Mouse (Mus musculus) embryonic fibroblast, embryonic 13.5 days (primary cell): ENCODE measurements at regions not wholly inside any gene's neighbourhood (a gene's known extent, or its start where the extent isn't known, plus 50 kb on each side); places are given as distances from the start of the nearest gene placed in this dataset.
A peak's percentile ranks its signal among the peaks of the same experiment; 100 is the strongest.

ENCODE experiments used
- H3K27ac ChIP-seq: 2 replicates; pipeline ENCODE4 v1.5.1; 2012; ENCODE audit warnings: low read length, control low read depth, inconsistent platforms; ENCODE audit not compliant: insufficient read depth
- H3K4me1 ChIP-seq: 2 replicates; pipeline ENCODE4 v1.6.1; 2011; ENCODE audit warnings: low read length; ENCODE audit not compliant: control insufficient read depth, insufficient read depth
- H3K4me3 ChIP-seq: 2 replicates; pipeline ENCODE4 v1.5.1; 2011; ENCODE audit warnings: mild to moderate bottlenecking, control low read depth, low read length; ENCODE audit not compliant: insufficient read depth
- CTCF ChIP-seq: IDR thresholded peaks from 2 replicates; pipeline ENCODE4 v1.5.1; 2011; ENCODE audit warnings: mild to moderate bottlenecking, control low read depth, low read length, moderate library complexity, borderline replicate concordance; ENCODE audit not compliant: insufficient read depth
- POLR2A ChIP-seq: IDR thresholded peaks from 2 replicates; pipeline ENCODE4 v1.6.1; 2011; ENCODE audit warnings: low read depth, mild to moderate bottlenecking, control low read depth, low read length, moderate library complexity

DNA sequence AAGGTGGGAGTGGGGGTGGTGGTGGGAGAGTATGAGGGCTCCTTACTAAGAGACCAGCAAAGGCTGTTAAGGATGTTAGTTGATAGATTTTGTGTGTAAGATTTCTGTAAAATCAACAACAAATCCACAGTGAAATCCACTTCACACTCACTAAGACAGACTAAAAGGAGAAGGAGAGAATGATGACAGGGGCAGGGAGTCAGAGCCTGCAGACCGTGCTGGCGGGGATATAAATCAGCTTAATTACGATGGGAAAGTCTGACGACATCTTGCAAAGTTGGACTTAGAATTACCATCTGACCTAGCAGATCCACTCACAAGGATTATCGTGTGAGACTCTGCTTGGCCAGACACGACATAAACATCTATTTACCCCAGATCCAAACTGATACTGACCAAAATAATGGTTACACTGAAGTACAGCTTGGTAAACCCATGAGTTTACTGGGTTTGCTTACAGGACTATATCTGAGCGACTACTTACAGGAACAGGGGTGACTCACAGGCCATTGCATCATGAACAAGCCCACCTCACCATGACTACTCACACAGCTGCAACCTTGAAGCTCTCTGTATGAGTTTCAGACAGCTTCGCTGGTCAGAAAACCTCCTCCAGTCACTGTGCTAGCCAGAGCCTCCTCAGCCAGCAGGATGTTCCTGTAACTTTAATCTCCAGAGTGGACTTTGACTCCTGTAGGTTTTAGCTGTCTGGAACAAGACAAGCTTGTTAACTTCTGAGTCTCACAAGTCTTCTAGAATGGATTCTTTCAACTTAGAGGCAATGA is 50.5 kb upstream of the Ednra start:
- peak overlapping the region; percentile 86 for H3K27ac ChIP-seq
- peaks cover 9% of the 10 kb centered on the region; the same call in 1 of the 2 replicates for H3K4me1 ChIP-seq
- TF ChIP-seq CTCF = no peak
- TF ChIP-seq POLR2A = peak; percentile 5; the same call in 1 of the 2 replicates
- no peak overlapping the region for H3K4me3 ChIP-seq

DNA sequence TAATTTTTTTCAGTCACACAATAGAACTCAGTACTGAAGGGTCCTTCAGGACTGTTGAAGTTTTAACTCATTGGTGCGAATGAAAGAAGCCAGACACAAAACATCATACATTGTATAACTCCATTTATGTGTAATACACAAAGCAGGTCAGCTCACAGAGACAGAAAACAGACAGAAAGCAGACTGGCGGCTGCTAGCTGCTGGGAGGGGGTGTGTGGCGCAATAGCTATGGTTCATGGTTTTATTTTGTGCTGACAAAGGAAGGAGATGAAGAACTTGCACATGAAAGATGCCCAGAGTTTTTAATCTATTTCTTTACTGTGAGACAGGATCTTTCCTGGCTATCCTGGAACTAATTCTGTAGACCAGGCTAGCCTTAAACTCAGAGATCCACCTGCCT is 51.3 kb upstream of the Ednra start:
- no peak overlapping the region for H3K4me3 ChIP-seq
- TF ChIP-seq CTCF (no peak), POLR2A (no peak)
- H3K4me1 ChIP-seq = peaks cover 9% of the 10 kb centered on the region; the same call in 1 of the 2 replicates
- H3K27ac ChIP-seq = no peak overlapping the region

DNA sequence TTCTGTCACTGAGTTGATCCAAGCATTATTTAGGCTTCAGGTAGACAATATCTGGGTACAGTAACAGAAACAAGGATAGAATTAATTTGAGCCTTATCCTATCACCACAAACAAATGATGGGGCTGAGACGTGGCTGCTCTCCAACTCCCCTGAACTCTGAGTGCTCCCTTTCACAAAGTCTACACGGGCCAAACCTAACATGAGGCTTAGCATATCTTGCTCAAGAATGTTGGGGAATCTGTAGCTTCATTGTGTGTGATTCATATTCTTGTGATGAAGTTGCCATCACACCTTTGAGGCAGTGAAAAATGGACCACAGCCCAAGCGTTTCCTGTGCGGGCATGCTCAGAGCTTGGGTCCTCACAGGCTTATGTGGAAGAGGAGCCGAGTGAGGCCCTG is 53.3 kb upstream of the Ednra start:
- H3K4me3 ChIP-seq = no peak overlapping the region
- H3K27ac ChIP-seq = no peak overlapping the region
- no peak for TF ChIP-seq CTCF
- no peak for TF ChIP-seq POLR2A
- peaks cover 6% of the 10 kb centered on the region; the same call in 1 of the 2 replicates for H3K4me1 ChIP-seq

DNA sequence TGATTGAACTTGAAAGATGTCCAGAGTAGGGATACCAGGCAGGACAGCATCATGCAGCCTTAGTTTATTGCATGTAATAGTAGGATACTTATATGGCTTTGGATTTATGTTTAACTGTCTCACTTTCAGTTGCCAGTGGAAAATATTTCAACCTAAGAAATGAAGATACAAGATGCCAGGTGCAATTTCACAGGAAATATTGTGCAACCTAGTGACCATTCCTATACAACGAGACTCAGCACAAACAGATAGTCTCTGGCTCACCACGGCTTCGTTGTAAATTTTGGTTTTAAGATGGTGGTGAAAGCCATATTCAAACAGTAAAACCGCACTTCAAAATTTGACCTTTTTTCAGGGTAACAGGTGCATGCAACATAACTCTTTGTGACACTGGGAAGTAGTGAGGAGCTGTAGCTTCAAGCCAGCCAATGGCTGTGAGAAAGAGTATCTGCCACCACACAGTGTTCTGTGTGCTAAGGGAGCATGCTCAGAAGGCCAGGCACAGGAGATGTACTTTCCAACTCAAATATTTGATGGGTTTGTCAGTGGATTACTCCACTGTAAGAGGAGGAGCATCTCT is 61.5 kb upstream of the Ednra start:
- TF ChIP-seq CTCF = no peak
- TF ChIP-seq POLR2A = no peak
- H3K4me1 ChIP-seq = no peaks in the 10 kb centered on the region
- H3K4me3 ChIP-seq = no peak overlapping the region
- H3K27ac ChIP-seq = no peak overlapping the region

DNA sequence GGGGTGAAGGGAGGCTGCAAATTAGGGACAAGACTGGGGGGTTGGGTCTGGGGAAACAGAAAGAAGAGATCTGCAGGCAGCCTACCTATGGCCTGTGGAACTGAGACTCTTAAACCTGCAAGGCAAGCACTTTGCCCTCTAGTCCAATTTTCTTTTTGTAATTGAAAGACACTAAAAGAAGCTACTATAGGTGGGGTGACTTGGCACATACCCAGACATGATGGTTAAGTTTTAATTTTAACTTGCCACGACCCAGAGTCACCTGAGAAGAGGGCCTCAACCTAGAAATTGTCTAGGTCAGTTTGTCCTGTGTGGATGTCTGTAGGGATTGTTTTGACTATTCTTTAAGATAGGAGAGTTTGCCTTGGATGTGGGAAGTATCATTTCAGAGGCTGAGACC is 70.6 kb upstream of the Ednra start:
- Histone ChIP-seq H3K4me1 (no peaks in the 10 kb centered on the region), H3K4me3 (no peak overlapping the region), H3K27ac (no peak overlapping the region)
- TF ChIP-seq POLR2A = no peak
- TF ChIP-seq CTCF = no peak

DNA sequence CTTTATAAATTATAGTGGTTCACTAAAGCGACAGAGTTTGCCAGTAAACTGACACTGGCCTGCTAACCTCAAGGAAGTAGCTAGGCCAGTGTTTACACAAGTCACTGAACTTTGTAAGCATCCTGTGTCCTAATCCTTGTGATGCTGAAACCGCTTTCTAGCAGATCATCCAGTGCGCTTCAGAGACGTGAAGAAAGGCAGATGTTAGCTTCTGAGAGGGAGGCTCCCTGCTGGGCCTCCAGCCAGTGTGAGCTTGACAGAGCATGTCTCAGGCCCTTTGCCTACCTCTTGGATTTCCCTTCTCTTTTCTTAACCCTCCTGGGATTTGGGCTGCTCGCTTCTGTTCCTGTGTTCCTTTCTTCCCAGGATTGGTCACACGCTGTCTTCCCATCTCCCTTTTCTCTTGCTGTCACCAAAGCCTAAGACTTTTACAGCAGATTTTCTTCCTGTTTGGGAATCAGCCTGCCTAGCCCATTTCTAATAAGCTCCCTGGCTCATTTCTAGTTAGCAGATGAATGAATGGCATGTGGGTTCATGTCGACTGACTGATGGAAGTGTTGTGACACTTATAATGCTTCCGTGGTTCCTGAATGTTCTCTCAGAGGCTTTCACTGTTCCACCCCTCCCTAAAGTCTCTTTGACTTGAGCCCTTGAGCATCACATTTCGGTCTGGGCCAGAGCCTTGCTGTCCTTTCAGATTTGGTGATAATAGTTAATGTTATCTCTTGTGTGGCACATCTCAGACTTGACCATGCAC is 79.1 kb upstream of the Ednra start:
- no peaks in the 10 kb centered on the region for H3K4me1 ChIP-seq
- TF ChIP-seq CTCF (no peak), POLR2A (no peak)
- no peak overlapping the region for H3K4me3 ChIP-seq
- H3K27ac ChIP-seq = no peak overlapping the region

DNA sequence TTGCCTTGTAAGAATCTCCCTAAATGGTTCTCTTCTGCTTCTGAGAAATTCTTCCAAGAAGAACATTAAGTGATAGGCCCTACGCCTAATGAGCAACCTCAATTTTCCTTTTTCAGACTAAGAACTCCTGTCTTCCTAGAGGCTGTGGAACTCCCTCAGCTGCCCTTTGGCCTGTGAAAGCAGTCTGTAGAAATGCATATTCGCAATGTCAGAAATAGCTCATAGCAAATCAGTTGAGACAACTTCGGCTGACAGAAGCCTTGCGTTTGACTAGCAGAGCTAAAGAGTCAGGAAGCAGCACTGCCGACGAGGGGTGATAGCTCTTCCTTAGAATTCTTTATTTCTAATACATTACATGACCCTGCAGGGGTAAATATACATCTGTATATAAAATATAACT is 80.3 kb upstream of the Ednra start:
- H3K4me1 ChIP-seq = no peaks in the 10 kb centered on the region
- 0 out of 2 replicates have a peak overlapping the region, but pooled peaks have one; percentile 20 for H3K27ac ChIP-seq
- H3K4me3 ChIP-seq = no peak overlapping the region
- TF ChIP-seq CTCF (no peak), POLR2A (no peak)

DNA sequence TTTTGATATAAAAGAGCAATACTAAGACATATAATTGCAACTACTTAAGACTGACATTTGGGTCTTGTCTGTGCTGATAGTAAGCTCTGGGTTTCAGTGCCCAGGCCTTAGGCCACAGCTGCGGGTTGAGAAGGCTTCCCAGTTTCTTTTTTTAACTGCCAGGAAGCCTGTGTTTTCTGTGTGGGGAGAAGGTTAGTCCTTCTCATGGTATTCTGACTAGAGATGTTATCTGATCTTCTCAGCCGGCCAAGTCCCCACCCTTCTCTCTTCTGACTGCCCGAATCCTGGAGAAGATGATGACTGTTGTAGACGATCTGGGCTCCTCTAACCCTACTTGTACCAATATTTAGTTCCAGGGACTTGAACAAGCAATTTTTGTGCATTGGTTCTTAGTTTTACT is 80.7 kb upstream of the Ednra start:
- Histone ChIP-seq H3K4me3 (no peak overlapping the region), H3K4me1 (no peaks in the 10 kb centered on the region), H3K27ac (0 out of 2 replicates have a peak overlapping the region, but pooled peaks have one; percentile 20)
- TF ChIP-seq CTCF (no peak), POLR2A (no peak)

DNA sequence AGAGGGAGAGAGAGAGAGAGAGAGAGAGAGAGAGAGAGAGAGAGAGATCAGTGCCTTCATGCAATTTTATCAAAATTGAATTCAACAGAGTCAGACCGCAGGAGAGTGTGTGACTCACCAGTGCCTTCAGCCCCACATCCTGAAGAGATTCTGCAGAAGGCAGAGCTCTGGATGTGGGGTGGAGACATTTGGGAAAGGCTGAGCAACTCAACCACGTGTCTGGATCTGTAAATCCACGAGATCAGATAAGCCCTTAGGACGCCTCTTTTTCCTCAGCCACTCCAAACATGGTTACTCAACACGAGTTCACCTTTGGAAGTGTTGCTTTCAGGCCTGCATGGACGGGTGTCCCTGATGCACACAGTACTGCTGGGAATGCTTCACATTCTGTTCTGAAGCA is 81.4 kb upstream of the Ednra start:
- Histone ChIP-seq H3K27ac (no peak overlapping the region), H3K4me1 (no peaks in the 10 kb centered on the region), H3K4me3 (no peak overlapping the region)
- no peak for TF ChIP-seq CTCF
- no peak for TF ChIP-seq POLR2A
